8 mouse cellular contexts compared by ENCODE assay signal in genomic region chr16:8513236-8513906, GRCm38 (mm10). TPM values are rescaled to one million over a fixed set of nuclear protein-coding genes. Genes with fewer than 3 reads are reported as not detected.
A peak's percentile ranks its signal among the peaks of the same experiment; 100 is the strongest.
DNase-seq lines count a peak whose midpoint lies in the region; ATAC-seq and TF ChIP-seq lines count a peak whose summit lies in the region.

Gene Abat, plus strand, starts transcription at chr16:8513429.

- peak; percentile 87 for TF ChIP-seq POLR2A in embryonic fibroblast, embryonic 13.5 days (IDR thresholded peaks at IDR 0.05; ENCODE audit: low read depth, low read length)

- no peaks in the 10 kb centered on the region for H3K27me3 ChIP-seq in heart, embryonic 11.5 days (ENCODE audit: control insufficient read depth, insufficient read depth, low read length)
- H3K27me3 ChIP-seq in kidney, embryonic 14.5 days (ENCODE audit: control insufficient read depth, insufficient read depth, low read length): no peaks in the 10 kb centered on the region
- H3K27me3 ChIP-seq in limb, embryonic 13.5 days: no peaks in the 10 kb centered on the region
- H3K27me3 ChIP-seq in midbrain, embryonic 15.5 days (replicated peaks): no peaks in the 10 kb centered on the region

- no peaks in the 10 kb centered on the region for H3K36me3 ChIP-seq in heart, embryonic 11.5 days (ENCODE audit: control insufficient read depth, insufficient read depth, low read length)
- H3K36me3 ChIP-seq in kidney, embryonic 14.5 days (ENCODE audit: control insufficient read depth, insufficient read depth, low read length): no peaks in the 10 kb centered on the region
- H3K36me3 ChIP-seq in limb, embryonic 13.5 days: no peaks in the 10 kb centered on the region
- H3K36me3 ChIP-seq in midbrain, embryonic 15.5 days (replicated peaks): no peaks in the 10 kb centered on the region

- peak; percentile 46 to 54 for DNase-seq in spleen, adult 18-20 months
- no peak for DNase-seq in spleen, adult 12 weeks (ENCODE audit: low spot score)
- peak; percentile 53 to 70 for DNase-seq in spleen, postnatal 4 days (ENCODE audit: low spot score in 2 of 2)

- no peak within 1 kb of the TSS for H3K27ac ChIP-seq in embryonic fibroblast, embryonic 13.5 days (ENCODE audit: insufficient read depth, low read length)
- peak within 1 kb of the TSS; percentile 37; the same call in 1 of the 2 replicates for H3K27ac ChIP-seq in heart, embryonic 11.5 days (ENCODE audit: low read depth, low read length)
- peak within 1 kb of the TSS; percentile 65; the same call in 1 of the 2 replicates for H3K27ac ChIP-seq in kidney, embryonic 14.5 days (ENCODE audit: low read depth, low read length)
- H3K27ac ChIP-seq in limb, embryonic 13.5 days: peak within 1 kb of the TSS; percentile 48; the same call in 1 of the 2 replicates
- peak within 1 kb of the TSS; percentile 72 for H3K27ac ChIP-seq in midbrain, embryonic 15.5 days

- H3K4me2 ChIP-seq in heart, embryonic 11.5 days: peak within 1 kb of the TSS; percentile 71
- H3K4me2 ChIP-seq in kidney, embryonic 14.5 days (replicated peaks; ENCODE audit: low read depth, low read length): peak within 1 kb of the TSS; percentile 66
- peak within 1 kb of the TSS; percentile 76 for H3K4me2 ChIP-seq in limb, embryonic 13.5 days (replicated peaks)
- peak within 1 kb of the TSS; percentile 74 for H3K4me2 ChIP-seq in midbrain, embryonic 15.5 days

- ATAC-seq in heart, embryonic 11.5 days (replicated peaks; ENCODE audit: insufficient number of reproducible peaks, low FRiP score, low TSS enrichment): peak; percentile 95
- peak; percentile 100 for ATAC-seq in kidney, embryonic 14.5 days (ENCODE audit: low FRiP score, low TSS enrichment)
- ATAC-seq in limb, embryonic 13.5 days (ENCODE audit: low FRiP score, low read depth): peak; percentile 99
- ATAC-seq in midbrain, embryonic 15.5 days (replicated peaks): peak; percentile 100

- H3K4me1 ChIP-seq in embryonic fibroblast, embryonic 13.5 days (ENCODE audit: control insufficient read depth, insufficient read depth, low read length): peaks cover 3% of the 10 kb centered on the region
- H3K4me1 ChIP-seq in heart, embryonic 11.5 days (ENCODE audit: control insufficient read depth, insufficient read depth, low read length): peaks cover 18% of the 10 kb centered on the region
- peaks cover 17% of the 10 kb centered on the region for H3K4me1 ChIP-seq in kidney, embryonic 14.5 days (ENCODE audit: control insufficient read depth, insufficient read depth, low read length)
- H3K4me1 ChIP-seq in limb, embryonic 13.5 days: peaks cover 19% of the 10 kb centered on the region
- peaks cover 23% of the 10 kb centered on the region for H3K4me1 ChIP-seq in midbrain, embryonic 15.5 days

- no peaks in the 10 kb centered on the region for H3K9me3 ChIP-seq in heart, embryonic 11.5 days (replicated peaks; ENCODE audit: control insufficient read depth, low read length)
- H3K9me3 ChIP-seq in kidney, embryonic 14.5 days (ENCODE audit: control insufficient read depth, low read length): no peaks in the 10 kb centered on the region
- H3K9me3 ChIP-seq in limb, embryonic 13.5 days: no peaks in the 10 kb centered on the region
- H3K9me3 ChIP-seq in midbrain, embryonic 15.5 days: no peaks in the 10 kb centered on the region

- peak within 1 kb of the TSS; percentile 63 for H3K9ac ChIP-seq in heart, embryonic 11.5 days (ENCODE audit: low read depth, low read length)
- H3K9ac ChIP-seq in kidney, embryonic 14.5 days (ENCODE audit: low read depth, low read length): peak within 1 kb of the TSS; percentile 63
- H3K9ac ChIP-seq in limb, embryonic 13.5 days: peak within 1 kb of the TSS; percentile 79
- peak within 1 kb of the TSS; percentile 57 for H3K9ac ChIP-seq in midbrain, embryonic 15.5 days

- TF ChIP-seq CTCF in embryonic fibroblast, embryonic 13.5 days (IDR thresholded peaks at IDR 0.05; ENCODE audit: borderline replicate concordance, insufficient read depth, low read length): no peak

- H3K4me3 ChIP-seq in embryonic fibroblast, embryonic 13.5 days (ENCODE audit: insufficient read depth, low read length): peak within 1 kb of the TSS; percentile 41
- peak within 1 kb of the TSS; percentile 57 for H3K4me3 ChIP-seq in heart, embryonic 11.5 days (ENCODE audit: low read depth, low read length)
- H3K4me3 ChIP-seq in kidney, embryonic 14.5 days (ENCODE audit: low read length): peak within 1 kb of the TSS; percentile 56
- H3K4me3 ChIP-seq in limb, embryonic 13.5 days: peak within 1 kb of the TSS; percentile 64
- H3K4me3 ChIP-seq in midbrain, embryonic 15.5 days: peak within 1 kb of the TSS; percentile 68

- WGBS in heart, embryonic 11.5 days (ENCODE audit: insufficient replicate concordance): under 1% methylated on average over 44 of the region's 46 CpGs
- under 1% methylated on average over 43 of the region's 46 CpGs for WGBS in kidney, embryonic 14.5 days
- under 1% methylated on average over 37 of the region's 46 CpGs for WGBS in limb, embryonic 13.5 days
- under 1% methylated on average over 46 of the region's 46 CpGs for WGBS in midbrain, embryonic 15.5 days

RNA-seq across cellular contexts. Expression of gene Abat, which starts in this region (rescaled TPM):
- 11.5 and 15.9 TPM in 2 replicates for polyA plus RNA-seq in embryonic fibroblast, embryonic 13.5 days (2011; ENCODE audit: insufficient read length, low read depth, missing spikeins)
- polyA plus RNA-seq in heart, embryonic 11.5 days (2014; fragmentation: Nextera tagmentation; extraction: Ambion mirVana): 32.2 and 43.8 TPM in 2 replicates
- 15.8 and 27.2 TPM in 2 replicates for polyA plus RNA-seq in kidney, embryonic 14.5 days (2014; fragmentation: Nextera tagmentation; extraction: Ambion mirVana)
- 35.9 and 36.1 TPM in 2 replicates for polyA plus RNA-seq in limb, embryonic 13.5 days (2015; fragmentation: Nextera tagmentation; extraction: Ambion mirVana)
- 68.6 and 69.4 TPM in 2 replicates for polyA plus RNA-seq in midbrain, embryonic 15.5 days (2015; fragmentation: Nextera tagmentation; extraction: Ambion mirVana)
